Mouse (Mus musculus) C2C12 (cell line): ENCODE measurements around the gene Syt2.

ENCODE experiments used
- CEBPB ChIP-seq: IDR thresholded peaks from one replicate; pipeline ENCODE4 v1.6.1; 2011; ENCODE audit warnings: low read depth, mild to moderate bottlenecking, control low read depth, moderate library complexity
- CTCF ChIP-seq: IDR thresholded peaks from one replicate; pipeline ENCODE4 v1.5.1; 2011; ENCODE audit not compliant: control insufficient read depth, insufficient read depth, insufficient read length
- MAX ChIP-seq: IDR thresholded peaks from one replicate; pipeline ENCODE4 v1.6.1; 2011; ENCODE audit warnings: mild to moderate bottlenecking, control low read depth
- MYOG ChIP-seq: IDR thresholded peaks from one replicate; pipeline ENCODE4 v1.6.1; 2011; ENCODE audit not compliant: control insufficient read depth, insufficient read length; ENCODE audit errors: extremely low read depth

DNA sequence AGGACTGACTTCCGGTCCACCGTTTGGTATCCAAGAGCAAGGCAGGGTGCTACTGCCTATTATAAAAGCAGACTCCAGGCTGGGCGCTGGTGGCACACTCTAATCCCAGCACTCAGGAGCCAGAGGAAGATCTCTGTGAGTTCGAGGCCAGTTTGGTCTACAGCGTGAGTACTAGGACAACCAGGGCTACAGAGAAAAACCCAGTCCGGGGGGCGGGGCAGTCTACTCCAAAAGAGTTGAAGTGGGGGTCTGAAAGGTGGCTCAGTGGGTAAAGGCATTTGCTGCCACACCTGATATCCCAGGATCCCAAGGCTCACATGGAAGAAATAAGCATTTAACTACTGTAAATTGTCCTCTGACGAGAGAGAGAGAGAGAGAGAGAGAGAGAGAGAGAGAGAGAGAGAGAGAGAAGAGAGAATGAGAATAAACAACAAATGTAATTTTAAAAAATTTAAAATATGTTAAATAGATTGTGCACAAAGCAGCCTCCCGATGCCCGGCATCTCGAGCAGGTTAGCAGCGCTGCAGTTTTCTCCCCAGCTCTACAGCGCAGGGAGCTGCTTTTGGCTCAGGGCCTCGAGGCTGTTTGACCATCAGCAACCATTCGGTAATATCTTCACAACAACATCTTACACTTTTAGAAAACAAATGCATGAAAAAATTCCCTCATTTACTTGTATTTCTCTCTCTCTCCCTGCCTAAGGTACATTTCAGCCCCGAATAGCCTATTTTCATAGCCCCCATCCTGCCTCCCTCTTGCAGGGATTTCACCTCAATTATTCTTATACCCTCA lies 873 bp upstream of the Syt2 start:
- TF ChIP-seq CTCF (no peak), MYOG (no peak), CEBPB (no peak), MAX (no peak)
